8 mouse cellular contexts compared by ENCODE assay signal in genomic region chr17:53478066-53478857, GRCm38 (mm10). TPM values are rescaled to one million over a fixed set of nuclear protein-coding genes. Genes with fewer than 3 reads are reported as not detected.
DNase-seq lines count a peak whose midpoint lies in the region; ATAC-seq lines count a peak whose summit lies in the region.

No protein-coding gene starts in this region.

- H3K4me3 ChIP-seq in heart, embryonic 12.5 days = peak overlapping the region; percentile 81
- H3K4me3 ChIP-seq in hindbrain, embryonic 12.5 days = peak overlapping the region; percentile 98

- ATAC-seq in heart, embryonic 12.5 days (ENCODE audit: insufficient number of reproducible peaks, low FRiP score) = no peak
- ATAC-seq in activated CD4-positive, CD25-positive, alpha-beta regulatory T cell, adult 4 months = peak; percentile 7
- ATAC-seq in hindbrain, embryonic 12.5 days (ENCODE audit: low FRiP score) = no peak
- peak; percentile 21 for ATAC-seq in megakaryocyte, adult 5-6 weeks (ENCODE audit: poor library complexity, severe bottlenecking)

- WGBS in heart, embryonic 12.5 days = 4% methylated on average over 15 of the region's 15 CpGs
- WGBS in hindbrain, embryonic 12.5 days = 7% methylated on average over 15 of the region's 15 CpGs

- peaks cover 16% of the 10 kb centered on the region for H3K4me1 ChIP-seq in heart, embryonic 12.5 days (replicated peaks)
- H3K4me1 ChIP-seq in hindbrain, embryonic 12.5 days = peaks cover 18% of the 10 kb centered on the region

- H3K27me3 ChIP-seq in heart, embryonic 12.5 days (replicated peaks) = no peaks in the 10 kb centered on the region
- no peaks in the 10 kb centered on the region for H3K27me3 ChIP-seq in hindbrain, embryonic 12.5 days

- H3K9me3 ChIP-seq in heart, embryonic 12.5 days (replicated peaks) = no peaks in the 10 kb centered on the region
- no peaks in the 10 kb centered on the region for H3K9me3 ChIP-seq in hindbrain, embryonic 12.5 days (replicated peaks)

- peak overlapping the region; percentile 96 for H3K27ac ChIP-seq in heart, embryonic 12.5 days (ENCODE audit: poor library complexity, severe bottlenecking)
- H3K27ac ChIP-seq in hindbrain, embryonic 12.5 days = peak overlapping the region; percentile 98

- peak overlapping the region; percentile 71 for H3K4me2 ChIP-seq in heart, embryonic 12.5 days
- H3K4me2 ChIP-seq in hindbrain, embryonic 12.5 days (replicated peaks) = peak overlapping the region; percentile 62

- no peak for DNase-seq in heart, postnatal 36 days
- DNase-seq in B cell, adult 2 months = no peak
- no peak for DNase-seq in ovary, postnatal 10 days (ENCODE audit: low spot score)
- DNase-seq in cerebellum, postnatal 36 days = no peak

- H3K9ac ChIP-seq in heart, embryonic 12.5 days = peak overlapping the region; percentile 79
- peak overlapping the region; percentile 73 for H3K9ac ChIP-seq in hindbrain, embryonic 12.5 days

- intact Hi-C loops in heart, postnatal 36 days (cut with DNase I) = loop anchor here (2.0 kb wide), 2 partner anchors 15 to 89 kb away; partner anchors contain the start of genes Efhb and Kat2b

- H3K36me3 ChIP-seq in heart, embryonic 12.5 days = no peaks in the 10 kb centered on the region
- H3K36me3 ChIP-seq in hindbrain, embryonic 12.5 days = no peaks in the 10 kb centered on the region

RNA-seq across cellular contexts. Expression of gene Rab5a, which starts 0.8 kb away (rescaled TPM):
- polyA plus RNA-seq in heart, embryonic 12.5 days (2016; fragmentation: Nextera tagmentation; extraction: Ambion mirVana) = 90.9 and 99.0 TPM in 2 replicates
- 10 to 100 TPM; 56.2 to 56.9 TPM for total RNA-seq in heart, postnatal 36 days (2021)
- polyA plus RNA-seq in activated CD4-positive, CD25-positive, alpha-beta regulatory T cell, adult 4 months (2017; shearing (Covaris generic)) = 10 to 100 TPM; 15.6 to 15.9 TPM
- polyA plus RNA-seq in hindbrain, embryonic 12.5 days (2016; fragmentation: Nextera tagmentation; extraction: Ambion mirVana) = 123 and 142 TPM in 2 replicates
- 77.1 and 81.5 TPM in 2 replicates for total RNA-seq in megakaryocyte, adult 5-6 weeks (2015)
- 90.5 and 93.7 TPM in 2 replicates for total RNA-seq in megakaryocyte, adult 5-6 weeks (2017)

RNA-seq across cellular contexts. Expression of gene Efhb, which starts 15.1 kb away (rescaled TPM):
- 0.39 and 0.42 TPM in 2 replicates for polyA plus RNA-seq in heart, embryonic 12.5 days (2016; fragmentation: Nextera tagmentation; extraction: Ambion mirVana)
- under 1 TPM; 0.11 TPM for total RNA-seq in heart, postnatal 36 days (2021)
- polyA plus RNA-seq in activated CD4-positive, CD25-positive, alpha-beta regulatory T cell, adult 4 months (2017; shearing (Covaris generic)) = under 1 TPM in 1 of 2 experiments, not detected in 1; 0.46 TPM
- polyA plus RNA-seq in hindbrain, embryonic 12.5 days (2016; fragmentation: Nextera tagmentation; extraction: Ambion mirVana) = 1.0 and 1.4 TPM in 2 replicates
- total RNA-seq in megakaryocyte, adult 5-6 weeks (2015) = not detected in 2 replicates
- 0.15 TPM in 1 of 2 replicates, not detected in the other for total RNA-seq in megakaryocyte, adult 5-6 weeks (2017)

Comparison
In these comparisons a context has a peak if more than half of its experiments do, and no peak if none do; other contexts are left out.
1. ATAC-seq: peak in activated CD4-positive, CD25-positive, alpha-beta regulatory T cell, adult 4 months (single experiment) and megakaryocyte, adult 5-6 weeks (single experiment); none in heart, embryonic 12.5 days (single experiment) and hindbrain, embryonic 12.5 days (single experiment).